Mouse (Mus musculus) spleen, adult 2 months (tissue): ENCODE results near the gene Prss44. TPM values are rescaled to one million over a fixed set of nuclear protein-coding genes. Genes with fewer than 3 reads are reported as not detected.
"Not testable (repeated sequence)": the region's sequence is repeated elsewhere in the genome, so short reads cannot be mapped to it uniquely, and the experiment has no call there.

Experiments
- DNase-seq, 2 experiments: peaks; one replicate each; pipeline versions ENCODE4 v3.0.0 to v3.0.0-alpha.2; 2012 to 2021; ENCODE audit warnings: low spot score in 2 of 2, low read depth in 1 of 2
- H3K27ac ChIP-seq: fragments of 200-500 bp; 2 replicates; pipeline ENCODE4 v1.5.1; 2012; ENCODE audit warnings: low read length, inconsistent platforms; ENCODE audit not compliant: insufficient read depth
- H3K27me3 ChIP-seq: fragments of 200-500 bp; 2 replicates; pipeline ENCODE4 v1.6.1; 2012; ENCODE audit warnings: mild to moderate bottlenecking, moderate library complexity, low read length, inconsistent platforms; ENCODE audit not compliant: control insufficient read depth, insufficient read depth
- H3K36me3 ChIP-seq: fragments of 200-500 bp; 2 replicates; pipeline ENCODE4 v1.6.1; 2012; ENCODE audit warnings: mild to moderate bottlenecking, low read length, inconsistent platforms; ENCODE audit not compliant: control insufficient read depth, insufficient read depth
- H3K4me1 ChIP-seq: fragments of 200-500 bp; 2 replicates; pipeline ENCODE4 v1.6.1; 2011; ENCODE audit warnings: inconsistent platforms; ENCODE audit not compliant: control insufficient read depth, insufficient read depth, insufficient read length
- H3K4me3 ChIP-seq: fragments of 200-500 bp; 2 replicates; pipeline ENCODE4 v1.5.1; 2011; ENCODE audit warnings: mild to moderate bottlenecking, inconsistent platforms; ENCODE audit not compliant: insufficient read depth, insufficient read length; ENCODE audit errors: extremely low read depth
- CTCF ChIP-seq: fragments of 200-500 bp; IDR thresholded peaks from 2 replicates; pipeline ENCODE4 v1.5.1; 2011; ENCODE audit warnings: mild to moderate bottlenecking, inconsistent platforms; ENCODE audit not compliant: insufficient read depth, insufficient read length, insufficient replicate concordance; ENCODE audit errors: extremely low read depth
- POLR2A ChIP-seq: fragments of 200-500 bp; IDR thresholded peaks from 2 replicates; pipeline ENCODE4 v1.6.1; 2011; ENCODE audit warnings: low read depth, low read length, inconsistent platforms
- WGBS: fragments of 180-500 bp; shearing (Covaris S2); methylation state at CpG from one replicate; pipeline ENCODE4 v1.1.7; 2018; 5-methylcytosine and 5-hydroxymethylcytosine counted together
- polyA plus RNA-seq: library from polyadenylated mRNA; depleted of rRNA; stranded (reverse); fragments of >200 nt; gene quantifications from 2 replicates; pipeline ENCODE4 v1.2.3, GENCODE M21; 2012

Gene Prss44
- polyA plus RNA-seq, 1 experiment, result not detected

GRCm38 (mm10) chr9:110797866-110798265 is 15.9 kb upstream of the Prss44 start, which contains the start of gene Prss42:
Prss42 (plus strand) TSS chr9:110798166.
- DNase-seq, result no peak
- 91% methylated on average over 14 of the region's 14 CpGs for WGBS

GRCm38 (mm10) chr9:110800834-110801479 is 12.8 kb upstream of the Prss44 start:
- TF ChIP-seq POLR2A, result no peak
- no peak for TF ChIP-seq CTCF
- H3K4me1 ChIP-seq, result no peaks in the 10 kb centered on the region
- H3K36me3 ChIP-seq, result no peaks in the 10 kb centered on the region
- H3K4me3 ChIP-seq, result no peak overlapping the region
- 88% methylated on average over 8 of the region's 8 CpGs for WGBS
- DNase-seq, result no peak
- H3K27ac ChIP-seq, result no peak overlapping the region
- H3K27me3 ChIP-seq, result no peaks in the 10 kb centered on the region

More at GRCm38 (mm10) chr9:110797866-110798265, 15.9 kb upstream of the Prss44 start, which contains the start of gene Prss42:
- no peak within 1 kb of the TSS for H3K4me3 ChIP-seq
- H3K36me3 ChIP-seq, result no peaks in the 10 kb centered on the region
- H3K27ac ChIP-seq, result no peak within 1 kb of the TSS
- TF ChIP-seq POLR2A (no peak), CTCF (no peak)
- H3K27me3 ChIP-seq, result no peaks in the 10 kb centered on the region
- H3K4me1 ChIP-seq, result no peaks in the 10 kb centered on the region

- Histone ChIP-seq H3K4me3 (no peak overlapping the region), H3K27me3 (no peaks in the 10 kb centered on the region), H3K36me3 (no peaks in the 10 kb centered on the region), H3K27ac (no peak overlapping the region), H3K4me1 (no peaks in the 10 kb centered on the region)
- no peak for TF ChIP-seq POLR2A
- TF ChIP-seq CTCF, result no peak
- 55% methylated on average over 4 of the region's 4 CpGs for WGBS
- DNase-seq, result no peak
These were observed 10.5 kb upstream of the Prss44 start for GRCm38 (mm10) chr9:110803294-110803693.

GRCm38 (mm10) chr9:110810051-110810450 is 3.7 kb upstream of the Prss44 start:
- Histone ChIP-seq H3K27ac (no peak overlapping the region), H3K27me3 (no peaks in the 10 kb centered on the region), H3K4me3 (no peak overlapping the region), H3K4me1 (no peaks in the 10 kb centered on the region), H3K36me3 (no peaks in the 10 kb centered on the region)
- TF ChIP-seq CTCF, result no peak
- no peak for TF ChIP-seq POLR2A
- 95% methylated on average over 4 of the region's 4 CpGs for WGBS
- no peak for DNase-seq

GRCm38 (mm10) chr9:110820546-110820945 is 6.8 kb downstream of the Prss44 start:
- H3K4me3 ChIP-seq, H3K27ac ChIP-seq, H3K36me3 ChIP-seq, DNase-seq, H3K27me3 ChIP-seq, H3K4me1 ChIP-seq: not testable (repeated sequence)

- Histone ChIP-seq H3K27me3 (no peaks in the 10 kb centered on the region), H3K27ac (no peak overlapping the region), H3K4me3 (no peak overlapping the region), H3K36me3 (no peaks in the 10 kb centered on the region), H3K4me1 (no peaks in the 10 kb centered on the region)
- TF ChIP-seq POLR2A (no peak), CTCF (no peak)
- no peak for DNase-seq
- WGBS, result 90% methylated on average over 7 of the region's 7 CpGs
These were observed 7.6 kb downstream of the Prss44 start for GRCm38 (mm10) chr9:110821436-110821835.

- no peak for TF ChIP-seq POLR2A
- no peak for TF ChIP-seq CTCF
- no peak overlapping the region for H3K27ac ChIP-seq
- WGBS, result 68% methylated on average over 4 of the region's 4 CpGs
- no peak overlapping the region for H3K4me3 ChIP-seq
- no peak for DNase-seq
- H3K4me1 ChIP-seq, result no peaks in the 10 kb centered on the region
- H3K36me3 ChIP-seq, result no peaks in the 10 kb centered on the region
- no peaks in the 10 kb centered on the region for H3K27me3 ChIP-seq
These were observed 11.6 kb downstream of the Prss44 start for GRCm38 (mm10) chr9:110825426-110825825.
